Mouse (Mus musculus) urinary bladder, postnatal 36 days (tissue): Measurements from ENCODE around the gene Zbtb11.

Source experiments
- DNase-seq, 2 experiments: peaks; one replicate each; pipeline ENCODE4 v3.0.0; 2022; ENCODE audit warnings: low spot score in 2 of 2, mixed read lengths in 1 of 2

Zbtb11 gene

DNA sequence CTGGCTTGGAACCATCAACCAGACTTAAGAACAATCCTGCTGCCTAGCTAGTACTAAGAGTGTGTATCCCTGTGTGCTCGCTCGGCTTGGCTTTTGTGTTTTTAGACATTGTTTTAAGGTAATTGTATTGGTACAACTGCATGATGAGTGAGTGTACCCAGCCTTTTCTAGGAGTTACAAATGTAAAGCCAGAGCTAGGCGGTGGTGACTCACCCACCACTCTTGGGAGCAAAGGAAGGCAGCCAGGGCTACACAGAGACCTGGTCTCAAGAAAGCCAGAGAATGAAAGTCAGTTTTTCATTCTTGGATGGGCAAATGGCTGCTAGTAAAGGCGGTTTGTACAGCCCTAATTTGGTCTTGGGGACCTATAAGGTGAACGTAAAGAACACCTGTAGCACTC is 3.3 kb upstream of the Zbtb11 start:
- no peak for DNase-seq

- no peak for DNase-seq
Measured at GRCm38 (mm10) chr16:55971735-55972615, 1.7 kb upstream of the Zbtb11 start.

- no peak for DNase-seq
Measured at GRCm38 (mm10) chr16:55972626-55973201, 969 bp upstream of the Zbtb11 start.

DNA sequence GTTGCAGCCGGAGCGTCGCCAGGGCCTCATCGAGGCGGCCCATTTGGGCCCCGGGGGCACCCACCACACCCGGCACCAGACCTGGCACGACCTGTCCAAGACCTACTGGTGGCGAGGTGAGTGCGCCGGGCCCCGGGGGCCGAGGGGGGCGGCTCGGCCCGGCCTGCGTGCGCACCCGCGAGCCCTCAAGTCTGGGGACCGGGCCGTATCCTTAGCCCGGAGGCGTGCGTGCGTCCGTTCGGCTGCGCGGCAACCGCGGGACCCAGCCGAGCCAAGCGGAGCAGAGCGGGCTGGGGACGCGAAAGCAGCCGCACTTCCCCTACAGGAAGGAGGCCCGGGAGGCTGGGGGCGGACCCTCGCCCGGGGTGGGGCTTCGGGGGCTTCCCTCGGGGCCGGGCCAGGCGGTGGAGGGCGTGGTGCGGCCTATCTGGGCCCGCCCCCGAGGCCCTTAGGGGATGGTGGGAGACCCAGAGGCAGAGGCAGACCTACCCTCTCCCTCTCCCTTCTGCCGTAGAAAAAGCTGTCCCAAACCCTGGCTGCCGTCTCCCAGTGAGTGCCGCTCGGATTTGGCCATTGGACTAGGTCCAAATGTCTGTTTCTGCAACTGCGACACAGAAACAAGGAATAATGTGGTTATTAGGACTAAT is 696 bp downstream of the Zbtb11 start:
- peak; percentile 86 to 92 for DNase-seq

GRCm38 (mm10) chr16:55974903-55975285 is 1.2 kb downstream of the Zbtb11 start:
- peak in 1 of 2 experiments; percentile 55 for DNase-seq

DNA sequence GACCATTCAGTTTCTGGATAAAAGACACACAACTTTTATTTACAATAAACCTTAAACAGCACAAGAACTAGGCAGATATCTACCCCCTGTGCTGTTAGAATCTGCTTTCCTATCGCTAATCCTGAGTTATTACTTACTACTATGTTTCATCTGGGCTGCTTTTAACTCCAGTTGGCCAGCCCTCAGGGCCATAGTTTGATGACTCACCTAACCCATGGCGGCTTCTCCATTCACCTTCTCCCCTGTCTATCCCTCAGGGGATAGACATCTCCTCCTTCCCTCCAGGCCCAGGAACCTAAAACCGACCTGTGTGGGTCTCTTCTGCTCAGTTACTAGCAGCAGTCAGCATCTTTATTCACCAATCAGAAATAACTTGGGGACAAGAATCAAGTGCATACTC is 12.3 kb downstream of the Zbtb11 start:
- DNase-seq: no peak

DNA sequence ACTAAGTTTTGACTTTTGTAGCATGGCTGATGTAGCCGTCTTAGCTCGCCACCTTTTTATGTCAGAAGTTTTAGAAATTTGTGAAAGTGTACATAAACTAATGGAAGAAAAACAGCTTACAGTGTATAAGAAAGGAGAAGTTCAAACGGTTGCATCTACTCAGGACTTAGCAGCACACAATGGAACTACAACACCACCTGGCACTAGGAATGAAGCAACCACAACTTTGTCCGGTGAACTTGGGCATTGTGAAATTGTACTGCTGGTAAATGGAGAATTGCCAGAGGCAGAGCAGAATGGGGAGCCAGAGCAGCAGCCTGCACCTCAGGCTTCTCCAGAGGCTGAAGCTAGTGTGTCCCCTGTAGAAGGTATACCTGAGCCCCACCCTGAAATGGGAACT is 16.6 kb downstream of the Zbtb11 start:
- DNase-seq: no peak

- DNase-seq: no peak
Measured at GRCm38 (mm10) chr16:55994235-55994634, 20.6 kb downstream of the Zbtb11 start.

- no peak for DNase-seq
Measured at GRCm38 (mm10) chr16:56006798-56007197, 33.1 kb downstream of the Zbtb11 start.

- DNase-seq: no peak
Measured at GRCm38 (mm10) chr16:56008862-56009261, 35.2 kb downstream of the Zbtb11 start.

DNA sequence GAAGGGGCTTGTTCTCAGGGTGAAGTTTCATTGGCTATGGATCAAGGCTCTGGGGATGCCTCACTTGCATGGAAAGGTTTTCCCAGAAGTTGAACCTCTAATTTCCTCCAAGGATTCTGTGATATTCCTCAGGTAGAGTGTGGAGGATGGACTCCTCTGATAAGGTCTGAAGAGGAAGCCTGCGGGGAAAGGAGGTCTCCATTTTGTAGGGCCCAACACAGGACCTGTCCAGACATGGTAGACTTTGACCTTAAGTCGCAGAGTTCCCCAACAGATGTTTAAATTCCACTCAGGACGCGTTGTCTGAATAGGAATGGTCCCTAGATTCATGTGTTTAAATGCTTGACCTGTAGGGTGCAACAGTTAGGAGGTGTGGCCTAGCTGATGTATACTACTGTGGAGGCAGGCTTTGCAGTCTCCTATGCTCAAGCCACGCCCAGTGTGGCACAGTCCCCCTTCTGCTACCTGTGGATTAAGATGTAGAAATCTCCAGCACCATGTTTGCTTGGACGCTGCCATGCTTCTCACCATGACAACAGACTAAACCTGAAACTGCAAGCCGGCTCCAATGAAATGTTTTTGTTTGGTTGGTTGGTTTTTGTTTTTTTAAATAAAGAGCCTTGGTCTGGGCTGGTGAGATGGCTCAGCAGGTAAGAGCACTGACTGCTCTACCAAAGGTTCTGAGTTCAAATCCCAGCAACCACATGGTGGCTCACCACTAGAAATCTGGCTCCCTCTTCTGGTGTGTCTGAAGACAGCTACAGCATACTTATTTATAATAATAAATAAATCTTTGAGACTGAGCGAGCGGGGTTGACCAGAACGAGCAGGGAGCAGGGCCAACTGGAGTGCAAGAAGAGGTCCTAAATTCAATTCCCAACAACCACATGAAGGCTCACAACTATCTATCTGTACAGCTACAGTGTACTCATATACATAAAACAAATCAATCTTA is 39.4 kb downstream of the Zbtb11 start:
- DNase-seq: no peak

DNA sequence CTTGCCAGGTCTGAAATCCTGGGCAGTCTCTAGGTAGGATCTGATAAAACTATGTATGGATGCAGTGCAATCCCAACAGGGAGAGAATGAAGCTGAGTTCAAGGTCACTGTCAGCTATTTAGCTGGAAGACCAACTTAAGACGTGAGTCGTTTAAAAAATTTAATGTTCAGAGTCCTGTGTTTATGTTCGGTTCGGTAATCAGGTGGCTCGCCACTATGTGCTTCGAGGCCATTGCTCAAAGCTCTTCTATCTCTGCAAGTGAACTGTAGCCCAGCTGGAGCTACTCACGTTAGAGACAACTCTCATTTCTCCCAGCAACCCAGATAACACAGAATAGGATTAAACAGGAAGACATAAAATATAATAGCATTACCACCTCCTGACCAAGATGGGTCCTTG is 40.4 kb downstream of the Zbtb11 start:
- no peak for DNase-seq

DNA sequence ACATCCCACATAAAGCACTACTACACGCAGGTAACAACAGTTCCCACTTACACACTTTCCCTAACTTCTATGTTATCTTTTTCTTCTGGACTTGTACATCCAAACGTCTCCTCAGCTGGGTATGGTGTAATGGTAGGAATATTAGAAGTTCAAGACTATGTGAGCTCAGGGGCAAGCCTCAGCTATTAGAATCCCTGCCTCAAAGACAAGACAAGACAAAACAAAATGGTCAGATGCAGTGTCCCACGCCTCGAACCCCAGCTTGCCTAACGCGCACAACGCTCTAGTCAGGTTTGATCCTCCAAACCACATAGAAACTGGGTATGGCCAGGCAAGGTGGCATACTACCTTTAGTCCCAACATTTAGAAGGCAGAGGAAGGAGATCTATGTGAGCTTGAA is 46.0 kb downstream of the Zbtb11 start:
- no peak for DNase-seq

DNA sequence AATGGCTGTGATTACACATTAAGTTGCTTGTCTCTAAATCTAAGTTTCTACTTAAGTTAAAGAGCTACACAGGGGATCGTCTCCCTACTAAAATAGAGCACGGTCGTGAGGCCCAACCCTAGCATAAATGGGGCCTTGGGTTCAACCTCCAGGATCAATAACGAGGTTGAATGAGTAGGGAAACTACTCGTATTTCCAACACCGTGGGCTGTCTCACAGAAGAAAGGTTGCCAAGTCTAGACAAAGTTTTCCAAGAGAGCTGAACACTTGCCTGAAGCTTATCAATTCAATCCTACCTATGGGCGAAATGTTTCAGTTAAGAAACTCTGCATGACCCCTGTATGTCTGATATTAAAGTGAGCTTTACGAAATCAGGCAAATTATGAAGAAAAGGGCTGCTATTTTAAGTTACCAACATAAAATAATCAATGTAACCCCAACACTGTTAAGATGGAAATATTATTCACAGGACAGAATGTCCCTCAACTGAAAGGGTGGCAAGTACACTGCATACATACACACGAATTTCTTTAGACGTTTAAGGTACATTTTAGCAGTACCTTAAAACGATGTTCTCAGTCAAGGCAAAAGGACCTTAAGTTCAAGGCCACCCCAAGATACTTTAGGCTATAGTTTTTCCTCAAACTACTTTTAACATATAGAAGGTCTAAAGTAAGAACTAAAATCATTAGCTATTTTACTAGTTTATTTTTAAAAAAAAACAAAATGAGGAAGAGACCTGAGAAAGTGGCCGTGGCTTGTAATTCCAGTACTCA is 54.4 kb downstream of the Zbtb11 start:
- no peak for DNase-seq

DNA sequence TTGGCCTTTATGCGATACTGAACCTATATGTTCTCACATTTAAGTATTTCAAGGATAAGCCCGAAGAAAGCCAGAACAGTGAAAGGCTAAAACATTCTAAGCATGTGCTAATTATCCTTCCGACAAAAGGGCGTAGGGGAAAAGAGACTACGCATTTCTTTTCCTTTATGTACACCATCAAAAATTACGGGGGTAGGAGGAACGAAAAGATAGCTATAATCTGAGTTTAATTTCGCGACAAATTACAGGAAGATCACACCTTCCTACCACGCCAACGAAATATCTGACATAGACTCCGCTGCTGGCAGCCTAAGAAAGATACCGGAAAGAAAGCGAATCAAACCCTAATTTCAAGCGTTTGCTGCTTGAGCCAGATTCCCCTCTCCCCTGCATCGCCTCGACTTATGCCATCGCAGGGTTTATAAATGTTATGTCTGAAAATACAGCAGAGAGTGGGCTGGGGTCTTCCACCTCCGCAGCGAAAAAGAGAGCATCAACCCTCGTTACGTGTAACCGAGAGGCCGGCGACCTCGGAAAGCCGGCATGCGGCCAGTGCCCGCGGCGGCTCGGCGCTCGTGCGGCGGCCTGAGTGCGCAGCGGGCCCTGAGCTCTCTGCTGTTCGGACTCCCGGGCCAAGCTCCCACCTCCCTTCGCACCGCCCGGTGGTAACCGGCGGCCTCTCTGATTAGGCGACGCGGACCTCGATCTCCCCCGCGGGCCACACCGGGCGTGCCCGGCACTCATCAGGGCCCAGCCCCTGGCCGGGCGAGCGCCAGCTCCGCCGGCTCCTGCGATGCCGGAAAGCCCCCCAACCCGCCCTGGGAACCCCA is 55.3 kb downstream of the Zbtb11 start:
- no peak for DNase-seq

DNA sequence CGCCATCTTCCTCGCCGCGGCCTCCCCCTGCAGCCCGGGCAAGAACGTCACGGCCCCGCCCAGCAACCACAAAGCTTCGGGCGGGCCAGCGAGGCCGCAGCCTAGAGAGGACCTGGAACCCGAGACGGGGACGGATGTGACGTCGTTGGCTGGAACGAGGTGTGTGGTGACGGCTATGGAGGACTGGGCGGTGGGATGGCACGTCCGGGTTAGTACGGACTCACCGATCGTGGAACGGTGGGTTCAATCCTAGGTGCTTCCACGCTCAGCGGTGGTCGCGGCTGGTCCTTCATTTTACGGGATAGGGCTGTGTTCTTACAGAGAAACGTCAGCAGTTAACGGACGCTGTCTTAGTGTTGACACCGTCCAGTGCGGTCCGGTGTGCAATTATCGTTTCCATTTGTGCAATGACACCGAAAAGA is 56.0 kb downstream of the Zbtb11 start, which contains the start of gene Pcnp:
Gene Pcnp (minus strand): TSS at position 79 of the 422 bp plus-strand sequence.
- peak; percentile 97 to 98 for DNase-seq

- DNase-seq: no peak
Measured at GRCm38 (mm10) chr16:56034566-56034965, 60.9 kb downstream of the Zbtb11 start.

DNA sequence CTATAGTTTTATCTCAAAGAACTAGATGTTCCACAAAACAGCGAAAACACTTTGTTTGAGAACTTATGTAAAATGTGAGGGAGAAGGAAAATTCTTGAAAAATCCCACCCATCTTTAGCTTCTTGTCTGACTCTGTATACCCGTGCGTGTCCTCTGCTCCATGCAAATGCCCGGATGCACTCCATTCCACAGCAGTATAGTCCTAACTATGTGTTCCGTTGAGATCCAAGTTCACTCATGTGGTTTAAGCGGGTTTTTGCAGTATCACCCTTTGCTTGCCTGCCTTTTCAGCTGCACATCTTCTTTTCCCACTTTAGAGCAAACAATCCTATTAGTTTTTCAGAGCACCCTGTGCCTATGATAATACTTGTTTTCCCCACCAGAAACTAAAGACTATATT is 62.8 kb downstream of the Zbtb11 start:
- no peak for DNase-seq

DNA sequence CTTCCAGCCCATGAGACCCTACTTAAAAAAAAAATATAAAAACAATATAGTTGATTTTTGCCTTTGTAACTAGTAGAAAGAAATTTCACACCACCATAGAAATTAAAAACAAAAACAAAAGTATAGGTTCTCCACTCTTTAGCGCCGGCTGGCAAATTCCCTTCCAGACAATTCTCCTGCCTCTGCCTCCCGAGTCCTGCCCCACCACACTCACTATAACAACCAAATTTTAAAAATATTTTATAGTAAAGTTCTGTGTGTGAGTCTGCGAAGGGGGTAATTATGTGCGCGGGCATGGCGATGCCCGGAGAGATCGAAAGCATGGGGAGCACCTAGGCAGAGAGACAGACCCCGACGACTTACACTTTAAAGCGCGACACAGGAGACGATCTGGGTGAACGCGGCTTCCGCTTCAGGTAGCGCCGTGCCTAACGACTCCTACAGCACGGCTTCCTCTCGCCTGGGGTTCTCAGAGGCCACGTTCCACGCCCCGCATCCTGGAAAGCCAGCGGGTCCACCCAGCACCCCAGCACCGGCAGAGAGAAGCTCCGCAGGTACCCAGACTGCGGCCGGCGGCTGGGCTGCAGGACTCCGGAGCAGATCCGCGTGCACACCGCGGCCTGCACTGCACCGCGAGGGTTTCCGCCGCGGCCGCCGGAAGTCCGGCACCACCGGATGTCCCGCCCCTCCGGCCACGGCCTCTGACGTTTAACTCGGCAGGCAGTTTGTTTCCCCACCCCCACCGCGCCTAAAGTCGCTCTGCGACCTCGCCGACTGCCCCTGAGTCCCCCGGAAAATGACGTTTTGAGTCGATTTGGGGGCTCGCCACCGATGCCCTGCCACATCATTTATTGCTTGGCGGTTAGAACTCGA is 63.7 kb downstream of the Zbtb11 start, which contains the start of gene Trmt10c:
Gene Trmt10c (minus strand): TSS at position 682 of the 873 bp plus-strand sequence.
- peak; percentile 88 to 91 for DNase-seq
